Mouse (Mus musculus) NIH3T3 (cell line): ENCODE results near the gene Yipf2.
A peak's percentile ranks its signal among the peaks of the same experiment; 100 is the strongest.
"Not testable (repeated sequence)": the region's sequence is repeated elsewhere in the genome, so short reads cannot be mapped to it uniquely, and the experiment has no call there.

Source experiments
- DNase-seq: peaks from one replicate; pipeline ENCODE4 v3.0.0-alpha.2; 2012; ENCODE audit warnings: low read depth

Gene Yipf2

GRCm38 (mm10) chr9:21598198-21598597, 5.6 kb upstream of the Yipf2 start:
- DNase-seq = peak; percentile 52

- no peak for DNase-seq
Measured at GRCm38 (mm10) chr9:21594838-21595237, 2.2 kb upstream of the Yipf2 start.

- not testable (repeated sequence) for DNase-seq
Measured at GRCm38 (mm10) chr9:21594350-21594749, 1.7 kb upstream of the Yipf2 start.

- peak; percentile 55 for DNase-seq
Measured at GRCm38 (mm10) chr9:21593122-21593721, 594 bp upstream of the Yipf2 start.

- DNase-seq = no peak
Measured at GRCm38 (mm10) chr9:21591831-21592702, 561 bp downstream of the Yipf2 start.

GRCm38 (mm10) chr9:21591127-21591830, 1.3 kb downstream of the Yipf2 start:
- no peak for DNase-seq

- DNase-seq = no peak
Measured at GRCm38 (mm10) chr9:21589538-21589937, 3.1 kb downstream of the Yipf2 start.

- no peak for DNase-seq
Measured at GRCm38 (mm10) chr9:21588350-21588749, 4.3 kb downstream of the Yipf2 start.

GRCm38 (mm10) chr9:21587678-21588349, 4.8 kb downstream of the Yipf2 start:
- DNase-seq = no peak

- DNase-seq = no peak
Measured at GRCm38 (mm10) chr9:21585401-21585800, 7.2 kb downstream of the Yipf2 start.

GRCm38 (mm10) chr9:21578226-21578625, 14.4 kb downstream of the Yipf2 start:
- no peak for DNase-seq

GRCm38 (mm10) chr9:21576286-21576685, 16.3 kb downstream of the Yipf2 start:
- DNase-seq = no peak

GRCm38 (mm10) chr9:21575253-21575652, 17.4 kb downstream of the Yipf2 start:
- no peak for DNase-seq

GRCm38 (mm10) chr9:21574012-21574801, 18.4 kb downstream of the Yipf2 start:
- no peak for DNase-seq

- DNase-seq = no peak
Measured at GRCm38 (mm10) chr9:21568657-21569255, 23.9 kb downstream of the Yipf2 start.

- DNase-seq = no peak
Measured at GRCm38 (mm10) chr9:21567051-21567450, 25.6 kb downstream of the Yipf2 start.

GRCm38 (mm10) chr9:21566538-21566937, 26.1 kb downstream of the Yipf2 start:
- no peak for DNase-seq

- DNase-seq = no peak
Measured at GRCm38 (mm10) chr9:21565004-21565586, 27.5 kb downstream of the Yipf2 start.

- DNase-seq = peak; percentile 20
Measured at GRCm38 (mm10) chr9:21564420-21564819, 28.2 kb downstream of the Yipf2 start.

- DNase-seq = no peak
Measured at GRCm38 (mm10) chr9:21559151-21559550, 33.5 kb downstream of the Yipf2 start.

- DNase-seq = no peak
Measured at GRCm38 (mm10) chr9:21558366-21558765, 34.3 kb downstream of the Yipf2 start.
